Mouse (Mus musculus) intestine, postnatal 0 days (tissue): ENCODE data around the gene Fam181a. TPM values are rescaled to one million over a fixed set of nuclear protein-coding genes. Genes with fewer than 3 reads are reported as not detected.
A peak's percentile ranks its signal among the peaks of the same experiment; 100 is the strongest.

Experiments used
- ATAC-seq: fragments of 200-750 bp; cut with Nextera tagmentation; 2 replicates; pipeline ENCODE4 v1.8.0; 2017; ENCODE audit warnings: mild to moderate bottlenecking, moderate TSS enrichment, moderate library complexity
- H3K27ac ChIP-seq: fragments of 300-500 bp; sonication (generic); 2 replicates; pipeline ENCODE4 v1.5.1; 2014; ENCODE audit warnings: mild to moderate bottlenecking, low read depth, low read length, moderate library complexity
- H3K27me3 ChIP-seq: fragments of 300-500 bp; sonication (generic); replicated peaks from 2 replicates; pipeline ENCODE4 v1.6.1; 2014; ENCODE audit warnings: low read length, mixed read lengths; ENCODE audit not compliant: control insufficient read depth, insufficient read depth
- H3K36me3 ChIP-seq: fragments of 300-500 bp; sonication (generic); 2 replicates; pipeline ENCODE4 v1.6.1; 2014; ENCODE audit warnings: mild to moderate bottlenecking, moderate library complexity; ENCODE audit not compliant: control insufficient read depth, insufficient read depth
- H3K4me1 ChIP-seq: fragments of 300-500 bp; sonication (generic); replicated peaks from 2 replicates; pipeline ENCODE4 v1.6.1; 2014; ENCODE audit warnings: antibody characterized with exemption, low read length, mixed read lengths; ENCODE audit not compliant: control insufficient read depth, insufficient read depth
- H3K4me2 ChIP-seq: fragments of 300-500 bp; sonication (generic); replicated peaks from 2 replicates; pipeline ENCODE4 v1.6.1; 2014; ENCODE audit warnings: low read depth, mild to moderate bottlenecking, moderate library complexity
- H3K4me3 ChIP-seq: fragments of 300-500 bp; sonication (generic); 2 replicates; pipeline ENCODE4 v1.5.1; 2014; ENCODE audit warnings: low read depth, low read length
- H3K9ac ChIP-seq: fragments of 300-500 bp; sonication (generic); 2 replicates; pipeline ENCODE4 v1.6.1; 2014; ENCODE audit warnings: mild to moderate bottlenecking, low read depth, low read length
- H3K9me3 ChIP-seq: fragments of 300-500 bp; sonication (generic); 2 replicates; pipeline ENCODE4 v1.6.1; 2016; ENCODE audit warnings: mixed run types; ENCODE audit not compliant: control insufficient read depth
- CTCF ChIP-seq: sonication (generic); IDR thresholded peaks from 2 replicates; pipeline ENCODE4 v1.5.1; 2016; ENCODE audit warnings: low read depth, mild to moderate bottlenecking, control low read depth, antibody characterized with exemption, moderate library complexity
- WGBS: fragments of 180-500 bp; shearing (Covaris S2); extraction: QIAGEN DNeasy Blood & Tissue Kit; methylation state at CpG from one replicate; pipeline ENCODE4 v1.1.7; 2014; 5-methylcytosine and 5-hydroxymethylcytosine counted together
- polyA plus RNA-seq: library from polyadenylated mRNA; unstranded; fragments of >200 nt; fragmentation: Nextera tagmentation; extraction: Ambion mirVana; gene quantifications from 2 replicates; pipeline ENCODE4 v1.2.1, GENCODE M21; 2015

Gene Fam181a
- polyA plus RNA-seq, 1 experiment from 2014 or later, result not detected

DNA sequence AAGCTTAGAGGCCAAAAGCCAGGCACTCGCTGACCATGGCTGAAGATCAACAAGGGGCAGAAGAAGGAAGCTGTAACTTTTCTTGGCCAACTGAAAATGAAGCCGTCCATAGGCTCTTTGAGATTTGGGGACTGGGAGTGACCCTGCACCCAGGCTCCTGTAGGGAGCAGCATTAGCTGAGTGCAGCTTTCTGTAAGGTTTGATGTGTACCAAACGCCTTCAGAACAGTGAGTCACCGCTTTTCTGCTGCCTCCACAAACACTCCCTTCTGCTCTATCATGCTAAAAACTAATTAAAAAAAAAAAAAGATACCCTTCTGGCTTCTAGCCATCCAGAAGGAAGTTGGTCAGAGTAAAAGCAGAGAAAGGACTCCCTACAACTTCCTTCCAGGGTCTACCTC lies 34.4 kb upstream of the Fam181a start:
- Histone ChIP-seq H3K36me3 (no peaks in the 10 kb centered on the region), H3K4me1 (no peaks in the 10 kb centered on the region), H3K4me2 (no peak overlapping the region), H3K27ac (no peak overlapping the region), H3K9me3 (no peaks in the 10 kb centered on the region), H3K27me3 (no peaks in the 10 kb centered on the region), H3K4me3 (no peak overlapping the region), H3K9ac (no peak overlapping the region)
- ATAC-seq, result no peak
- no peak for TF ChIP-seq CTCF
- WGBS, result 56% methylated on average over 4 of the region's 4 CpGs

DNA sequence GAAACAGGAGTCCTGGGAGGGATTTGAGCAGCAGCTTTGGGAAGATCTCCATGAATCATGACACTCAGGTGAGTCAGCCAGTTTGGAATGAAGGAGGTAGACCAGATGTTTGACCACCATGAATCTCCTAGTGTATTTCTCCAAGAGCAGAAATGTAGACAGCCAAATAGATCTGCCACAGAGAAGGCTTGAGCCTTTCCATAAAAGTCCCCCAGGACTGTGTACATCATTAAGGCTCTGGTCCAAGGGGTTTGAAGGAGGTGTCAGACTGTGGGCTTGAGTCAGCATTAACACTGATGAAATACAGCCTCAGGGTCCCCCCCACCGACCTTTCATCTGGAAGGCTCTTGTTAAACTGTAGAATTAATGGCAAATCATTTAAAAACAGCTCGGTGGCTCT lies 29.3 kb upstream of the Fam181a start:
- 44% methylated on average over 2 of the region's 2 CpGs for WGBS
- Histone ChIP-seq H3K4me2 (no peak overlapping the region), H3K4me1 (no peaks in the 10 kb centered on the region), H3K27me3 (no peaks in the 10 kb centered on the region), H3K9me3 (no peaks in the 10 kb centered on the region), H3K27ac (no peak overlapping the region), H3K9ac (no peak overlapping the region), H3K36me3 (no peaks in the 10 kb centered on the region), H3K4me3 (no peak overlapping the region)
- ATAC-seq, result no peak
- TF ChIP-seq CTCF, result no peak

DNA sequence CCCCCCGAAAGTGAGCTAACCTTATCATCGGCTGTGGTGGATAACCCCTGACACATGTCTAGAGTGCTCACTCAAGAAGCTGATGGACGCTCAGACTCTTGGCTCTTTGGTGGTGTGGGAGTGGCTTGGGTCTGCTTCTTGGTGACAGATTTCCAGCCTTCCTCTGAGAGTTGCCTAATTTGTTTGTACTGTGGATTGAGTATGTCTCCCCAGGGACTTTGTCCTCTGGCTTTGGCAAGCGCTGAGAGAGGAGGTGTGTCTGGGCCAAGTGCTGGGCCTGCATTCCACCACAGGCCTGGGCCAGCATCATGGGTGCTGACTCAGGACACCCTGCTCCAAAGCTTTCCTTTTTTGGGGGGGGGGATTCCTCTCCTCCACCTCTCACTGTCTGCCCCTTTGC lies 28.9 kb upstream of the Fam181a start:
- no peak overlapping the region for H3K9ac ChIP-seq
- H3K4me1 ChIP-seq, result no peaks in the 10 kb centered on the region
- no peak for TF ChIP-seq CTCF
- no peak overlapping the region for H3K4me3 ChIP-seq
- no peak overlapping the region for H3K27ac ChIP-seq
- H3K9me3 ChIP-seq, result no peaks in the 10 kb centered on the region
- WGBS, result 27% methylated on average over 4 of the region's 4 CpGs
- peak; percentile 88 for ATAC-seq
- no peaks in the 10 kb centered on the region for H3K36me3 ChIP-seq
- no peak overlapping the region for H3K4me2 ChIP-seq
- H3K27me3 ChIP-seq, result no peaks in the 10 kb centered on the region

DNA sequence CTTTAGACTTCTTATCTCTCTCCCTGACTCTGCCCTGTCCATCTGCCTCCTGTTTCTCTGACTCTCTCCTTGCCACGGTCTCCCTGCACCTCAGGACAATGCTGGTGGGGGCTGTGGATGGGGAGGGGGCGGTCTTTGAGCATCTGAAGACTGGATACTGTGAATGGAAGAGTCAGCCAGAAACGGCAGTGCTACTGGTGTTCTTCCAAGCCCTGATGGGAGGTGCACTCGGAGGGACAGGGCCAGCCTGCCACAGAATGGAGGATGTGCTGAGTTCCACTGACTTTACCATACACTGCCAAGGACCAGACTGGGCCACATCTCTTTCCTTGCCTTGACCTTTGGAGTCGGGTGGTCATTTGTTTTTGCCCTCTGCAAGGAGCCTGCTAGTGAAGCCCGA lies 27.8 kb upstream of the Fam181a start:
- ATAC-seq, result no peak
- Histone ChIP-seq H3K27me3 (no peaks in the 10 kb centered on the region), H3K36me3 (no peaks in the 10 kb centered on the region), H3K4me3 (no peak overlapping the region), H3K9ac (no peak overlapping the region), H3K27ac (no peak overlapping the region), H3K4me1 (no peaks in the 10 kb centered on the region), H3K9me3 (no peaks in the 10 kb centered on the region), H3K4me2 (no peak overlapping the region)
- WGBS, result 78% methylated on average over 6 of the region's 6 CpGs
- TF ChIP-seq CTCF, result no peak

DNA sequence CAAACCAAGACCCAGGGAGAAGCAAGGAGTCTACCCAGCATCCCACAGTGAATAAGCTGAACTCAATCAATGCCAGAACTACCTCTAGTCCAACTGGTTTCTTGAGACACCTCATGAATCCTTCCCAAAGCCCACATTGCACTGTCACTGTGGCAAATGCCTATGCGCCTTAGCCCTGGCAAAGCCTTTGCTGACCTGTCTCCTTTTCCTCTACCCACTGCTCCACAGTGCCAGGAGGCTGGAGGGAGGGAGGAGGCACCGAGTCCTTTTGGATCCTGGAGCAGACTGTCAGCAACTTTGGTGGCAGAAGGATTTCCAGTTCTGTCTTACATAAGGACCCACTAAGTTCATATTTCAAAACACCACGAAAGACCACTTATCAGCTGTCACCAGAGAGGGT lies 27.4 kb upstream of the Fam181a start:
- Histone ChIP-seq H3K4me3 (no peak overlapping the region), H3K4me2 (no peak overlapping the region), H3K4me1 (no peaks in the 10 kb centered on the region), H3K36me3 (no peaks in the 10 kb centered on the region), H3K9me3 (no peaks in the 10 kb centered on the region), H3K9ac (no peak overlapping the region), H3K27me3 (no peaks in the 10 kb centered on the region), H3K27ac (no peak overlapping the region)
- no peak for TF ChIP-seq CTCF
- 89% methylated on average over 3 of the region's 3 CpGs for WGBS
- no peak for ATAC-seq

DNA sequence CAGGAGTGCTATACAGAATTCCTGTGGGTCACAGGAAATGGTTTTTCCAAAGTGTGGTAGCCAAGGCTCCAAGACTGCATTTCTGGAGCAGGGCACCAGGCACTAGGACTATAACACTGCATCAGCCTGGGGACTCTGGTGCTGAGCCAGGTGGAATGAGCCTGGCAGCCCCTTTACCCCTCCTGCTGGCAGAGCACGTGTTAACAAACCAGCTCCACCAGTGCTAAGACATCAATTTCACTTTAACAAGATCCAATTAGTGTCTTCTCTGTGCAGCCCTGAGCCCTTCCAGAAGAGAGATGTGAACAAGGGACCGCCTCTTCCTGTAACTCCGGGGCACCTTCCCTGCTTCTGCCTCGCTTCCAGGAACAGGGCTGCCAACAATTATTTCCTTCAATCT lies 23.5 kb upstream of the Fam181a start:
- Histone ChIP-seq H3K4me2 (no peak overlapping the region), H3K27ac (no peak overlapping the region), H3K36me3 (no peaks in the 10 kb centered on the region), H3K9ac (no peak overlapping the region), H3K27me3 (no peaks in the 10 kb centered on the region), H3K4me1 (no peaks in the 10 kb centered on the region), H3K9me3 (no peaks in the 10 kb centered on the region), H3K4me3 (no peak overlapping the region)
- ATAC-seq, result no peak
- WGBS, result 73% methylated on average over 4 of the region's 4 CpGs
- no peak for TF ChIP-seq CTCF

DNA sequence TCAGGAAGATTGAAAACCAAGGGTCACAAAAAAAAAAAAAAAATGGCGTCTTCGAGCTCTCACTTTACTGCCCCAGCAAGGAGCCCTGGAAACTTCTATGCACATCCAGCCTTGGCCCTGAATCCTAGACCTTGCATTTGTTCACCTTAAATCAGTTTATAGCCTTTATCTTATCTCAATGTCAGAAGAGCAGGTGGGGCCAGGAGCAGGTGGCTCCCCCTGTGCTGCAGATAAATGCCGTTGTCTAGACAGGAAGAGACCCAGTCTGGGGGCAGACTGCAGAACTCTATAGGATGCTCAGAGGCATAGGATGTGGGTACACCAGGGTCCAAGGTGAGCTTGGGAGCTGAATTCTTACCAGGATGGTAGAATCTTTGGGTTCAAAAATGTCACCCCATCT lies 18.4 kb upstream of the Fam181a start:
- Histone ChIP-seq H3K27me3 (no peaks in the 10 kb centered on the region), H3K36me3 (no peaks in the 10 kb centered on the region), H3K4me3 (no peak overlapping the region), H3K9me3 (no peaks in the 10 kb centered on the region), H3K4me1 (no peaks in the 10 kb centered on the region), H3K4me2 (no peak overlapping the region), H3K9ac (no peak overlapping the region), H3K27ac (no peak overlapping the region)
- no peak for TF ChIP-seq CTCF
- WGBS, result 48% methylated on average over 3 of the region's 3 CpGs
- 0 out of 2 replicates have a peak, but pooled peaks have one; percentile 33 for ATAC-seq
